Mouse (Mus musculus) right cerebral cortex, adult 18-20 months (tissue): ENCODE results near the gene F5.

Experiments
- DNase-seq: peaks from one replicate; pipeline ENCODE4 v3.0.0; 2022; ENCODE audit warnings: mixed read lengths

Gene F5

DNA sequence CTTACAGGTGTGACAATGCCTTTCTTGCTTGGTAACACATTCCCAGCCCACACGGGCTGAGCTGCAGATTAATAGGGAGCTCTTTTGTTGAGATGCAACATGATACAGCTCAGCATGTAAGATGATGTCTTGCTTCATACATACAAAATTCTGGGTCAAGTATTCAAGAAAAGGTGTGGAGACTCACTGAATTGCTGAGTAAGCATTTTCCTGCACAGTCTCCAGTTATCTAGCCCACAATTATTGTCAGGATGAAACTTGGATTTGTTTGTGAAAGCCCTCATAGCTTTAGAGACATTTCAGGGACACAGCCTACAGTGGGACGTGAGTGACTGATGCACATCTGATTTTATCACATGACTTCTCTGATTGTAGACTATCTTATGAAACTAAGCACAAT lies 89.9 kb downstream of the F5 start:
- DNase-seq, result no peak

DNA sequence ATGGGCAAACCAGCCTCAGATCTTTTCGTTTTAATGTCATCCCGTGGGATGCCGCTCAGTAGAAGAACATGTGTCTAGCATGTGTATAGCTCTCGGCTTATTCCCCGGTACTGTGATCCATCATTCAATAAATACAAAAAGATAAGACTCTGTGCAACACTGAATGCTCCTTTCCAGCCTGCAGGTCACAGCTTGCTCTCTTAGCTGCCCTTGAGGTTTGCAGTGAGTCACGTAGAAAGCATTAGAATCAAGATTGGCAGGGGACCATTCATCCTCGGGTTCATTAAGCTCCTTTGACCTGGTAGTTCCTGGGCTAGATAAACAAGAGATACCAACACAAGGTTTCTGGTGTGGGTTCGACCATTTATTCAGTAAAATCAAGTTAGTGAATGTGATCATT lies 91.2 kb downstream of the F5 start:
- DNase-seq, result no peak

DNA sequence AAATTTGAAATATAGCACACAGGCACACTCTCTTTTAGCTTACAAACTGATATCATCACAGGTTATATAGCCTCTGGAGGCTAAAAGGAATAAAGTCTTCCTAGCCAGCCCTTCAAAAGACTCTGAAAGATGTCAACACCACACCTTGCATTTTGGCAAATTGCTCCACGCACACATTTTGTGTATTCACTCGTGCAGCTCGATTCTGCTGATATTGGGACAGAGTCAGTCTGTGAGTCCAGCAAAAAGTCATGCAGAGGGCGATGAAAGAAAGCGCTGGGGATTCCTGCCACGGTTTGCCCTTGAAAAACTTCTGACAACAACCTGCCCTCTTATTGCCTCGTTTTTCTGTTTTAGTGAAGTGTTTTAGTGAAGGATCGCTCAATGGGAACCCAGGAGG lies 95.8 kb downstream of the F5 start:
- DNase-seq, result no peak

DNA sequence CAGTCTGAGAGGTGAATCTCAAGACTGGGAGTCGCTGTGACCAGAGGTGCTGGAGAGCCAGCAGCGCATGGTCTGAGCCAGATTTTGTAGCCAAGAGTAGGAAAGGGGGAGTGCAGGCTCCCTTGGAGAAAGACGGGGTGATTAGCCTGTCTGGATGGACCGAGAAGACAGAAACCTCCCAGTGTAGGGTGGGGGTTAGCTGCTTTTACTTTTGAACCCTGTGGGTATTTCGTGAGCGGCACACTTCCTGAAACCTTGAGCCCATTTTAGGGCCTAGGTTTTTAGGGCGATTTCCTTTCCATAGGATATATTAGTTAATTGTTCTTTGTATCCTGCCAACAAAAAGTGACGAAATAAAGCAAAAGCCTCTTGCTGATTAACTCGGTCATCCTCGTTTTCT lies 96.3 kb downstream of the F5 start:
- DNase-seq, result no peak

DNA sequence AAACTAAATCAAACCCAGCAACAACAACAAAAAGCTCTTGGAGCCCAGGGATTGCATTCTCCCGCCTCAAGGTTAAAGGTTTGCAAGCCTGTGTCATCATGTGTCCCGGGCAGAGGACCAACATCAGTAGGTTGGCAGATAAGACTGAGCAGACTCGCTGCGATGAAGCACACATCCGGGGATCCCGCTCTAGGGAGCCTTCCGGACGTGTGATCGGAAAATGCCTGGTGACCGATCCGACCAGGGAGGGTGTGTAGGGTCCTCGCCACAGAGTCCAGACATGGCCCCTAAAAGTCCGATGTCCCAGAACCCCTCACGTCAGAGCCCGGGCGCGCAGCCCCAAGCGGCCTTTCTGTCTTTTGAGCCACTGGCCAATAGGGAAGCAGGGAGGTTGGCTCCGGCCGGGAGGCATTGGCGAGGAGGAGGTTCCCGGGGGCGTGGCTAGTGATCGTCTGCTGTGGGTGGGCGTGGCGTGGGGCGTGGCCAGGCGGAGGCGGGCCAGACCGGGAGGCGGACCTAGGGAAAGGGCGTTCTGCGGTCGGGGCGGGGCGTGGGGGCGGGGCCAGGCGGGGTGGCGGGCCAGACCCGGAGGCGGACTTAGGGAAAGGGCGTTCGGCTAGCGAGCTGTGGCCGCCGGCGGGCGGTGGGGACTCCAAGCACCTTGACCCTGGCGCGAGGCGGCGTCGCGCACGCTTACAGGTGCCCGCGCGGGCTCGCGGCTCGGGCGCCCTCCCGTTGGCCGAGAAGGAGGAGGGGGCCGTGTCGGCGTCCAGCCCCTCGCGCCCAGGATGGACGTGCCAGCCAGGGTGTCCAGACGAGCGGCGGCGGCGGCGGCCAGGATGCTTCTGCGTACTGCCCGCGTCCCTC lies 97.1 kb downstream of the F5 start, which contains the start of gene Slc19a2:
TSS of gene Slc19a2 (plus strand) at position 582 of the 867 bp plus-strand sequence.
- DNase-seq, result peak; percentile 97

- DNase-seq, result peak; percentile 34
Measured at GRCm38 (mm10) chr1:164249332-164249711, 97.7 kb downstream of the F5 start.

DNA sequence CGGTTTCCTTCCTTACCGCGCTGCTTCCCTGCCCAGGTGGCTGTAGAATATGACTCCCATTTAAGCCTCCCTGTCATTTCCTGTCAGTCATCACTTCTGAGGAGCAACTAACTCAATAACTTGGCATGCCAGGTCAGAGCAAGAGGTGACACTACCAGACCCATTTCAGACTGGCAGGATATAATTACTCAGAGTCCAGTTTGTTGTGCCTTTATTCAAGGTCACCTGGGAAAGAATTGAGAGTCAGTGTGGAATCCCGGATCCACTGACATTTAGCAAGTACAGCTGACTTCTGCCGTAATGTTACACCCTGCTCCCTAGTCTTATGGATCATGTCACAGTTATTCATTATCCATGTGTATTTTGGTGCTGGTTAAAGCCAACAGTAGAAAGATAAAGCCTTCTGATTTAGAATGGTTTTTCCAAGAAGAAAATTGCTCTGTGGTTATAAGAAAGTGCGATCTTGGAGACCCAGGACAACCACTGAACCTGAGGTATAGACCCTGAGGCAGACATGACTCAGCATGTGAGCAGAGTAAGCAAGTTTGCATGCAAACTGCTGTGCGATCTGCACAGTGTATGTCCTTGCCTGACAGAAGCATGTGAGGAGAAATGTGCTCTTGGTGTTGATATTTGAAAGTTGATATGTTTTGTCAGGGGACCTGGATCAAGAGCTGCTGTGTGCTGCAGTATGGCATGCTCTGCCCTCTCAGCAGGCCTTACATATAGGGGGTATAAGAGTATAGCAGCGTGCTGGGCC lies 98.9 kb downstream of the F5 start:
- DNase-seq, result no peak

GRCm38 (mm10) chr1:164251438-164251837 lies 99.8 kb downstream of the F5 start:
- DNase-seq, result no peak

GRCm38 (mm10) chr1:164252551-164252950 lies 100.9 kb downstream of the F5 start:
- no peak for DNase-seq

DNA sequence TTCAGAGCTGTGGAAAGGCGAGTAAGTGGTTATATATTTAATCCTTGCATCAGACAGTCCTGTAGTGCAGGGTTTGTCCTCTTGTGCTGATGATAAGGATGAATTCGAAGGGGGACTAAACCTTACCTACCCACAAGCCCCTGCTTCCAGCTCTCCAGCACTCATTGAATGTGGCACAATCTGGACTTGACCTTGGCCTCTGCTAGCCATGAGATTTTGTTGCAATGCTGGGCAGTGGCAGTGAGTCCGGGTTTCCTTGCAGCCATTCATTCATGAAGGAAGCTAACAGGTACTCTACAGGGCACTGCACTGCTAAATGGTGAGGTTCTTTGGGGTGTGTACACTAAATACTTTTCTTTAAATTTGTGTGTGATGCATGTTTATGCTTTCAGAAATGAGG lies 103.2 kb downstream of the F5 start:
- no peak for DNase-seq

GRCm38 (mm10) chr1:164260171-164261028 lies 108.8 kb downstream of the F5 start:
- no peak for DNase-seq

DNA sequence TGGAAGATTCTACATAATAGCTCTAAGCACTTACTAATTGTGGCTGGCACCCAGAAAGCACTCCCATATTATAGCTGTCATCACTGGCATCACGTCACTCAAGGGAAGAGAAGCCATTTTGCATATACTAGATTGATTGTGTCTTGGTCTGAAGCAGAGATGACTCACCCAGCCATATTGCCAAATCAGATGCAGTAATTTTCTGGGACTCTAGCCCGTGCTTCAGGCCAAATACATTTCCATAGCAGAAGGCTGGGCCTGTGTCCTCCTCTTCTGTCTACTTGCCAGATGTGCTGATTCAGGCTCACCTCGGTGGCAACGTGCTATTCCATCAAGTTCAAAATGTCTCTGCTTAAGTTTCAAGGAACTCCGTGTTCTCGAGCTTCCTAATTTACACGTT lies 109.9 kb downstream of the F5 start:
- peak; percentile 46 for DNase-seq
